In the genomic region with DNA sequence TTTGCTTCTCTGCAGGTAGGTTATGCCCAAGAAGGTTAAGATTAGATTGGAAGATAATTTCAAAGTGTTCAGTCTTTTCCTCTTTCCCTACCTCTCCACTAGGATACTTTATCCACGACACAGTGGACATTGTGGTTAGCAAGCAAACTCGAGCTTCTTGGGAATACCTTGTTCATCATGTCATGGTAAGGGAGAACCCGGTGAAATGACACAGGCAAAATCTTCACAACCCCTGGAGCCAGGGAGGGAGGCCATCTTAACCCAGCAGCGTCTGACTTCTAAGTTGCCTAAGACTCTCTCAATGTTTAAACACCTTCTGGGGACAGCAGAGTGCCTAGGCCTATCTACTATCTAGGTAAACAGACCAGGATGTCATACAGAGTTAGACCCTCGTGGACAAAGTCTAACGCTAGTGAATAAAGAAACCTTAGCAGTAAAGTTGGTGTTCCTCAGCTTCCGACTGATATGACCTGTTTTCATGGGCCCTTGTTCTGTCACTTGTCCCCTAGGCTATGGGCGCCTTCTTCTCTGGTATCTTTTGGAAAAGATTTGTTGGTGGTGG, we compare ENCODE assay signal across 8 mouse cellular contexts. TPM values are rescaled to one million over a fixed set of nuclear protein-coding genes. Genes with fewer than 3 reads are reported as not detected.
A peak's percentile ranks its signal among the peaks of the same experiment; 100 is the strongest.
DNase-seq lines count a peak whose midpoint lies in the region; ATAC-seq and TF ChIP-seq lines count a peak whose summit lies in the region.

No protein-coding gene starts in this region.

- peak overlapping the region; percentile 69 for H3K4me3 ChIP-seq in heart, embryonic 11.5 days (ENCODE audit: low read depth, low read length)
- H3K4me3 ChIP-seq in G1E (ENCODE audit: low read depth, low read length) = peak overlapping the region; percentile 89
- peak overlapping the region; percentile 53 for H3K4me3 ChIP-seq in hindbrain, embryonic 12.5 days
- H3K4me3 ChIP-seq in midbrain, embryonic 11.5 days (ENCODE audit: low read depth, low read length) = peak overlapping the region; percentile 60
- H3K4me3 ChIP-seq in thymus, adult 2 months (ENCODE audit: control insufficient read depth, insufficient read depth, low read length) = no peak overlapping the region

- no peak for DNase-seq in heart, postnatal 10 days
- DNase-seq in G1E (ENCODE audit: low spot score) = no peak
- peak; percentile 91 for DNase-seq in midbrain, embryonic 11.5 days (ENCODE audit: low spot score, missing footprints)
- no peak for DNase-seq in frontal cortex, postnatal 25 days (ENCODE audit: low spot score in 2 of 2)
- DNase-seq in thymus, adult 2 months = no peak
- DNase-seq in left cerebral cortex, postnatal 25 days (ENCODE audit: low spot score in 2 of 2) = no peak

- H3K9ac ChIP-seq in heart, embryonic 11.5 days (ENCODE audit: low read depth, low read length) = peak overlapping the region; percentile 80; the same call in 1 of the 2 replicates
- H3K9ac ChIP-seq in hindbrain, embryonic 12.5 days = peak overlapping the region; percentile 73
- H3K9ac ChIP-seq in midbrain, embryonic 11.5 days (ENCODE audit: low read length) = peak overlapping the region; percentile 71

- ATAC-seq in heart, embryonic 11.5 days (replicated peaks; ENCODE audit: insufficient number of reproducible peaks, low FRiP score, low TSS enrichment) = no peak
- ATAC-seq in G1E (ENCODE audit: extremely low read depth, insufficient number of reproducible peaks, low FRiP score, poor library complexity, severe bottlenecking) = no peak
- no peak for ATAC-seq in hindbrain, embryonic 12.5 days (ENCODE audit: low FRiP score)
- ATAC-seq in midbrain, embryonic 11.5 days (ENCODE audit: low FRiP score) = no peak

- no peak for TF ChIP-seq POLR2A in thymus, adult 2 months (IDR thresholded peaks at IDR 0.05; ENCODE audit: control insufficient read depth, extremely low read depth, insufficient read depth, low read length, poor library complexity)

- H3K27ac ChIP-seq in heart, embryonic 11.5 days (ENCODE audit: low read depth, low read length) = peak overlapping the region; percentile 97
- peak overlapping the region; percentile 90; the same call in 1 of the 2 replicates for H3K27ac ChIP-seq in hindbrain, embryonic 12.5 days
- no peak overlapping the region; the same call in 1 of the 2 replicates for H3K27ac ChIP-seq in midbrain, embryonic 11.5 days (ENCODE audit: low read depth, low read length)
- no peak overlapping the region for H3K27ac ChIP-seq in thymus, adult 2 months (ENCODE audit: control insufficient read depth, insufficient read depth, low read length)

- H3K27me3 ChIP-seq in heart, embryonic 11.5 days (ENCODE audit: control insufficient read depth, insufficient read depth, low read length) = no peaks in the 10 kb centered on the region
- no peaks in the 10 kb centered on the region for H3K27me3 ChIP-seq in G1E (ENCODE audit: insufficient read depth, low read length)
- H3K27me3 ChIP-seq in hindbrain, embryonic 12.5 days = no peaks in the 10 kb centered on the region
- no peaks in the 10 kb centered on the region for H3K27me3 ChIP-seq in midbrain, embryonic 11.5 days (ENCODE audit: control insufficient read depth, insufficient read depth, low read length)
- no peaks in the 10 kb centered on the region for H3K27me3 ChIP-seq in thymus, adult 2 months (ENCODE audit: control insufficient read depth, insufficient read depth, low read length)

- no peaks in the 10 kb centered on the region for H3K9me3 ChIP-seq in heart, embryonic 11.5 days (replicated peaks; ENCODE audit: control insufficient read depth, low read length)
- no peaks in the 10 kb centered on the region for H3K9me3 ChIP-seq in G1E (replicated peaks)
- H3K9me3 ChIP-seq in hindbrain, embryonic 12.5 days (replicated peaks) = no peaks in the 10 kb centered on the region
- no peaks in the 10 kb centered on the region for H3K9me3 ChIP-seq in midbrain, embryonic 11.5 days (ENCODE audit: control insufficient read depth, low read length)

- no peak for TF ChIP-seq CTCF in G1E (IDR thresholded peaks at IDR 0.05; ENCODE audit: low read depth, low read length)
- TF ChIP-seq CTCF in thymus, adult 2 months (IDR thresholded peaks at IDR 0.05; ENCODE audit: borderline replicate concordance, control insufficient read depth, extremely low read depth, insufficient read depth, low read length, poor library complexity) = no peak

- H3K4me1 ChIP-seq in heart, embryonic 11.5 days (ENCODE audit: control insufficient read depth, insufficient read depth, low read length) = peaks cover 38% of the 10 kb centered on the region
- H3K4me1 ChIP-seq in G1E (ENCODE audit: insufficient read depth, low read depth, low read length) = peaks cover 73% of the 10 kb centered on the region
- H3K4me1 ChIP-seq in hindbrain, embryonic 12.5 days = peaks cover 58% of the 10 kb centered on the region
- peaks cover 45% of the 10 kb centered on the region for H3K4me1 ChIP-seq in midbrain, embryonic 11.5 days (ENCODE audit: control insufficient read depth, insufficient read depth, low read length)
- peaks cover 15% of the 10 kb centered on the region for H3K4me1 ChIP-seq in thymus, adult 2 months (replicated peaks; ENCODE audit: control insufficient read depth, insufficient read depth, low read length)

- peaks cover 22% of the 10 kb centered on the region for H3K36me3 ChIP-seq in heart, embryonic 11.5 days (ENCODE audit: control insufficient read depth, insufficient read depth, low read length)
- H3K36me3 ChIP-seq in G1E (replicated peaks) = peaks cover 43% of the 10 kb centered on the region
- peaks cover 22% of the 10 kb centered on the region for H3K36me3 ChIP-seq in hindbrain, embryonic 12.5 days
- peaks cover 13% of the 10 kb centered on the region for H3K36me3 ChIP-seq in midbrain, embryonic 11.5 days (ENCODE audit: control insufficient read depth, insufficient read depth, low read length)
- H3K36me3 ChIP-seq in thymus, adult 2 months (ENCODE audit: control insufficient read depth, insufficient read depth, low read length) = peaks cover 17% of the 10 kb centered on the region

- intact Hi-C loops in heart, postnatal 10 days (cut with DNase I) = loop anchor here (2.0 to 5.0 kb wide), 3 partner anchors 161 to 352 kb away; partner anchors contain the start of gene Phf12
- intact Hi-C loops in left cerebral cortex, postnatal 25 days (cut with DNase I) = loop anchor here (2.0 to 10.0 kb wide), 4 partner anchors 147 to 355 kb away; partner anchors contain the start of gene Dhrs13

- WGBS in heart, embryonic 11.5 days (ENCODE audit: insufficient replicate concordance) = 30% methylated on average over 8 of the region's 8 CpGs
- 32% methylated on average over 8 of the region's 8 CpGs for WGBS in hindbrain, embryonic 12.5 days
- WGBS in midbrain, embryonic 11.5 days = 40% methylated on average over 8 of the region's 8 CpGs
- 58% methylated on average over 8 of the region's 8 CpGs for WGBS in thymus, adult 2 months

- peak overlapping the region; percentile 91 for H3K4me2 ChIP-seq in heart, embryonic 11.5 days
- H3K4me2 ChIP-seq in hindbrain, embryonic 12.5 days (replicated peaks) = peak overlapping the region; percentile 90
- H3K4me2 ChIP-seq in midbrain, embryonic 11.5 days = peak overlapping the region; percentile 86

RNA-seq across cellular contexts. Expression of gene Tlcd1, which starts 3.0 kb away (rescaled TPM):
- polyA plus RNA-seq in heart, embryonic 11.5 days (2014; fragmentation: Nextera tagmentation; extraction: Ambion mirVana) = 16.1 and 16.3 TPM in 2 replicates
- 1 to 10 TPM; 9.1 to 9.4 TPM for total RNA-seq in heart, postnatal 10 days (2021)
- total RNA-seq in G1E (2014; fragmentation: Nextera tagmentation) (14.7 and 15.5 TPM in 2 replicates), G1E (2017) (6.7 TPM in 2 replicates)
- 47.8 and 59.3 TPM in 2 replicates for polyA plus RNA-seq in G1E (2012)
- 9.4 and 10.2 TPM in 2 replicates for polyA plus RNA-seq in hindbrain, embryonic 12.5 days (2016; fragmentation: Nextera tagmentation; extraction: Ambion mirVana)
- polyA plus RNA-seq in midbrain, embryonic 11.5 days (2014; fragmentation: Nextera tagmentation; extraction: Ambion mirVana) = 7.9 and 8.5 TPM in 2 replicates
- 30.0 and 33.1 TPM in 2 replicates for polyA plus RNA-seq in thymus, adult 2 months (2012; rRNA removed)
- total RNA-seq in left cerebral cortex, postnatal 25 days (2021) = 10 to 100 TPM; 29.2 to 30.1 TPM

RNA-seq across cellular contexts. Expression of gene Nek8, which starts 3.0 kb away (rescaled TPM):
- polyA plus RNA-seq in heart, embryonic 11.5 days (2014; fragmentation: Nextera tagmentation; extraction: Ambion mirVana) = 9.9 and 10.6 TPM in 2 replicates
- 1 to 10 TPM; 4.5 to 5.4 TPM for total RNA-seq in heart, postnatal 10 days (2021)
- total RNA-seq in G1E (2014; fragmentation: Nextera tagmentation) (7.8 and 14.8 TPM in 2 replicates), G1E (2017) (7.8 and 9.9 TPM in 2 replicates)
- polyA plus RNA-seq in G1E (2012) = 7.3 and 8.5 TPM in 2 replicates
- polyA plus RNA-seq in hindbrain, embryonic 12.5 days (2016; fragmentation: Nextera tagmentation; extraction: Ambion mirVana) = 10.7 and 12.9 TPM in 2 replicates
- polyA plus RNA-seq in midbrain, embryonic 11.5 days (2014; fragmentation: Nextera tagmentation; extraction: Ambion mirVana) = 6.4 and 7.1 TPM in 2 replicates
- 27.0 and 27.4 TPM in 2 replicates for polyA plus RNA-seq in thymus, adult 2 months (2012; rRNA removed)
- total RNA-seq in left cerebral cortex, postnatal 25 days (2021) = 1 to 10 TPM; 3.1 to 3.2 TPM

RNA-seq across cellular contexts. Expression of gene Rpl23a, which starts 3.9 kb away (rescaled TPM):
- 1,064 and 1,178 TPM in 2 replicates for polyA plus RNA-seq in heart, embryonic 11.5 days (2014; fragmentation: Nextera tagmentation; extraction: Ambion mirVana)
- total RNA-seq in heart, postnatal 10 days (2021) = 100 to 1,000 TPM; 965 to 994 TPM
- 1,467 and 1,695 TPM in 2 replicates for total RNA-seq in G1E (2014; fragmentation: Nextera tagmentation)
- 2,502 and 2,557 TPM in 2 replicates for total RNA-seq in G1E (2017)
- 844 and 2,130 TPM in 2 replicates for polyA plus RNA-seq in G1E (2012)
- polyA plus RNA-seq in hindbrain, embryonic 12.5 days (2016; fragmentation: Nextera tagmentation; extraction: Ambion mirVana) = 894 and 983 TPM in 2 replicates
- 1,223 and 1,245 TPM in 2 replicates for polyA plus RNA-seq in midbrain, embryonic 11.5 days (2014; fragmentation: Nextera tagmentation; extraction: Ambion mirVana)
- 193 and 312 TPM in 2 replicates for polyA plus RNA-seq in thymus, adult 2 months (2012; rRNA removed)
- 100 to 1,000 TPM; 616 to 654 TPM for total RNA-seq in left cerebral cortex, postnatal 25 days (2021)

RNA-seq across cellular contexts. Expression of gene Rab34, which starts 8.7 kb away (rescaled TPM):
- polyA plus RNA-seq in heart, embryonic 11.5 days (2014; fragmentation: Nextera tagmentation; extraction: Ambion mirVana) = 62.2 and 62.5 TPM in 2 replicates
- total RNA-seq in heart, postnatal 10 days (2021) = 10 to 100 TPM; 22.3 to 24.3 TPM
- total RNA-seq in G1E (2014; fragmentation: Nextera tagmentation) (0.60 TPM in 1 of 2 replicates, not detected in the other), G1E (2017) (not detected in 2 replicates)
- polyA plus RNA-seq in G1E (2012) = 0.52 and 0.95 TPM in 2 replicates
- 75.2 and 81.0 TPM in 2 replicates for polyA plus RNA-seq in hindbrain, embryonic 12.5 days (2016; fragmentation: Nextera tagmentation; extraction: Ambion mirVana)
- polyA plus RNA-seq in midbrain, embryonic 11.5 days (2014; fragmentation: Nextera tagmentation; extraction: Ambion mirVana) = 54.7 and 55.1 TPM in 2 replicates
- 15.4 and 18.5 TPM in 2 replicates for polyA plus RNA-seq in thymus, adult 2 months (2012; rRNA removed)
- total RNA-seq in left cerebral cortex, postnatal 25 days (2021) = 10 to 100 TPM; 20.2 to 24.8 TPM

RNA-seq across cellular contexts. Expression of gene Proca1, which starts 13.7 kb away (rescaled TPM):
- 4.2 TPM in 2 replicates for polyA plus RNA-seq in heart, embryonic 11.5 days (2014; fragmentation: Nextera tagmentation; extraction: Ambion mirVana)
- 1 to 10 TPM; 1.5 to 3.1 TPM for total RNA-seq in heart, postnatal 10 days (2021)
- not detected in 2 replicates for total RNA-seq in G1E (2014; fragmentation: Nextera tagmentation)
- 0.22 TPM in 1 of 2 replicates, not detected in the other for total RNA-seq in G1E (2017)
- not detected in 2 replicates for polyA plus RNA-seq in G1E (2012)
- polyA plus RNA-seq in hindbrain, embryonic 12.5 days (2016; fragmentation: Nextera tagmentation; extraction: Ambion mirVana) = 2.8 and 3.0 TPM in 2 replicates
- polyA plus RNA-seq in midbrain, embryonic 11.5 days (2014; fragmentation: Nextera tagmentation; extraction: Ambion mirVana) = 0.99 and 1.0 TPM in 2 replicates
- polyA plus RNA-seq in thymus, adult 2 months (2012; rRNA removed) = 0.23 and 0.66 TPM in 2 replicates
- 1 to 10 TPM; 6.2 to 6.4 TPM for total RNA-seq in left cerebral cortex, postnatal 25 days (2021)

Comparison
In these comparisons a context has a peak if more than half of its experiments do, and no peak if none do; other contexts are left out.
1. H3K27ac ChIP-seq: peak in heart, embryonic 11.5 days (single experiment) and hindbrain, embryonic 12.5 days (single experiment); none in midbrain, embryonic 11.5 days (single experiment) and thymus, adult 2 months (single experiment).
2. Peak in every context shown above with its lines, with median percentiles within 50 percentile points of each other: H3K4me2 ChIP-seq and H3K9ac ChIP-seq.